Mouse (Mus musculus) layer of hippocampus, adult 8-10 months (tissue): ENCODE data around the gene Mdm1. TPM values are rescaled to one million over a fixed set of nuclear protein-coding genes. Genes with fewer than 3 reads are reported as not detected.
"Not testable (repeated sequence)": the region's sequence is repeated elsewhere in the genome, so short reads cannot be mapped to it uniquely, and the experiment has no call there.

ENCODE experiments used
- DNase-seq, 2 experiments: peaks; one replicate each; pipeline ENCODE4 v3.0.0; 2022; ENCODE audit warnings: low spot score in 2 of 2
- total RNA-seq, 4 experiments: library from RNA; stranded (reverse); gene quantifications; 2 replicates each; pipeline ENCODE4 v1.2.4; 2022

The Mdm1 gene
- total RNA-seq, 4 experiments from 2014 or later = 8.2 to 13.1 (median 10.8) TPM

DNA sequence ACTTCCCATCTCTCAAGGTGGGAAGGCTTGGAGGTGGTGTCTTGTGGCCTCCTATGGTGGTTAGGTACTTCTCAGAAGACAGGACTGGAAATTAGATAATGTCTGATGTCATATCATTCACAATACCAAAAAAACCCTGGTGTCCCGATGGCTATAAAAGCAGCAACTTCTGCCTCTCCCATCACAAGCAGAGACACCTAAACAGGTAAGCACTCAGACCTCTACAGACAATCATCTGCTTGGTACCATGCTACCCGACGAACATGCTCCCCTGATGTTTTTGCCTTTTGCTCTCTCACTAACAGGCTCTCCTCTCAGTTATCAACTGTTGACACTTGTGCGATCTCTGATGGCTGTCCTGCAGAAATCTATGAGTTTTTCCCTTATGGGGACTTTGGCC is 63.0 kb downstream of the Mdm1 start, which contains the start of gene Il22:
Gene Il22 (plus strand): TSS at position 301 of the 400 bp plus-strand sequence.
- no peak for DNase-seq

- not testable (repeated sequence) for DNase-seq
These were observed 74.2 kb downstream of the Mdm1 start for GRCm38 (mm10) chr10:118215719-118216393.

Other genes with a start within 250 kb of the Mdm1 start
- not detected for gene Il22, start 63.1 kb downstream of the Mdm1 start, total RNA-seq
- gene Gm32717, start 99.0 kb downstream of the Mdm1 start, total RNA-seq = under 1 TPM; 0.66 to 0.94 (median 0.78) TPM
- gene Gm32802, start 116.9 kb downstream of the Mdm1 start, total RNA-seq = under 1 TPM; 0.66 to 0.94 (median 0.78) TPM
- gene Iltifb, start 153.2 kb downstream of the Mdm1 start, total RNA-seq = not detected
- not detected for gene Gm9040, start 185.2 kb downstream of the Mdm1 start, total RNA-seq
- not detected for gene Gm9044, start 190.6 kb downstream of the Mdm1 start, total RNA-seq
- not detected for gene Gm9045, start 196.0 kb downstream of the Mdm1 start, total RNA-seq
- not detected for gene Gm9046, start 201.4 kb downstream of the Mdm1 start, total RNA-seq
- not detected for gene Gm9048, start 206.9 kb downstream of the Mdm1 start, total RNA-seq
- not detected for gene Gm9049, start 212.3 kb downstream of the Mdm1 start, total RNA-seq